Mouse (Mus musculus): ENCODE results near the gene Svs3a.
"Not testable (repeated sequence)": the region's sequence is repeated elsewhere in the genome, so short reads cannot be mapped to it uniquely, and the experiment has no call there.

- TF ChIP-seq CTCF, EP300 (IDR thresholded peaks at IDR 0.05; ENCODE audit: low read depth): not testable (repeated sequence)
These were observed 43.4 kb downstream of the Svs3a start, which contains the start of gene Svs5 for GRCm38 (mm10) chr2:164332440-164332839.

Data from liver, embryonic 14.5 days (tissue).